ENCODE assay signal across 12 mouse cellular contexts in the genomic region with DNA sequence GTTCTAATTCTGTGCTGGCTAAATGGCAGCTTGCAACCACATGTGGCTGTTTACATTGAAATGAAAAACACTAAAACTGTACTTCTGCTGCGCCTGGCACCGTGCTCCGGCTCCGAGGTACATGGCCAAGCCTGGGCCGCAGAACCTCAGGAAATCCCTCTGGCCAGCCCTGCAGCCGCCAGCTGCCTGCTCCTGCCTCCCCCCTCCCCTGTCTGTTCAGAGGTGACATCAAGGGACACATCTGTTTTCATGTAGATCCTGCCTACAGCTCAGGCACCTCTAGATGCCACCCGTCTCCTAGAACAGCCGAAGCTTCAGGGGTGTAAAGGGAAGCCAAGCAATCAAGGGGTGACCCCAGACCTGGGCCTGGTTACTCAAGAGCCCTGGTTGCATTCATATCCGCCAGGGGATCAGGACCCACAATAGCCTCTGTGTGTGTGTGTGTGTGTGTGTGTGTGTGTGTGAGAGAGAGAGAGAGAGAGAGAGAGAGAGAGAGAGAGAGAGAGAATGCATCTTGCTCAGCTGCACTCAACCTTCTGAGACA. TPM values are rescaled to one million over a fixed set of nuclear protein-coding genes. Genes with fewer than 3 reads are reported as not detected.
DNase-seq lines count a peak whose midpoint lies in the region; ATAC-seq and TF ChIP-seq lines count a peak whose summit lies in the region.
"Had no signal": no experiment of that assay in that cellular context is flagged by ENCODE, and none has a peak within 500 bp of the region (broad histone marks: within the 10 kb centered on the region; RNA-seq: fewer than 3 reads in every experiment).

No protein-coding gene starts in this region.

- no peak overlapping the region for H3K4me3 ChIP-seq in hindbrain, embryonic 10.5 days
- H3K4me3 ChIP-seq in hindbrain, embryonic 11.5 days (ENCODE audit: low read depth, low read length) = no peak overlapping the region
- H3K4me3 ChIP-seq in bone marrow, adult 2 months (replicated peaks; ENCODE audit: control insufficient read depth, low read depth, low read length) = no peak overlapping the region
- H3K4me3 ChIP-seq in embryonic facial prominence, embryonic 14.5 days (ENCODE audit: low read depth, low read length) = no peak overlapping the region
- H3K4me3 ChIP-seq in hindbrain, embryonic 14.5 days (replicated peaks; ENCODE audit: low read length) = no peak overlapping the region
- H3K4me3 ChIP-seq: liver, embryonic 13.5 days had no signal

- no peak for TF ChIP-seq POLR2A in bone marrow, adult 2 months (IDR thresholded peaks at IDR 0.05; ENCODE audit: borderline replicate concordance, control insufficient read depth, low read depth, low read length)

- 55% methylated on average over 9 of the region's 9 CpGs for WGBS in hindbrain, embryonic 10.5 days
- WGBS in hindbrain, embryonic 11.5 days = 52% methylated on average over 9 of the region's 9 CpGs
- 12% methylated on average over 9 of the region's 9 CpGs for WGBS in bone marrow, adult 2 months
- 25% methylated on average over 9 of the region's 9 CpGs for WGBS in embryonic facial prominence, embryonic 14.5 days
- WGBS in hindbrain, embryonic 14.5 days = 49% methylated on average over 9 of the region's 9 CpGs

- no peaks in the 10 kb centered on the region for H3K9me3 ChIP-seq in hindbrain, embryonic 10.5 days
- no peaks in the 10 kb centered on the region for H3K9me3 ChIP-seq in hindbrain, embryonic 11.5 days (ENCODE audit: control insufficient read depth, low read length)
- no peaks in the 10 kb centered on the region for H3K9me3 ChIP-seq in embryonic facial prominence, embryonic 14.5 days (ENCODE audit: control insufficient read depth, low read length)
- no peaks in the 10 kb centered on the region for H3K9me3 ChIP-seq in hindbrain, embryonic 14.5 days (ENCODE audit: control insufficient read depth, low read length)
- H3K9me3 ChIP-seq: liver, embryonic 13.5 days had no signal

- peak overlapping the region; percentile 62 for H3K27ac ChIP-seq in hindbrain, embryonic 10.5 days
- H3K27ac ChIP-seq in hindbrain, embryonic 11.5 days (ENCODE audit: low read depth, low read length) = no peak overlapping the region
- peak overlapping the region; percentile 60 for H3K27ac ChIP-seq in bone marrow, adult 2 months (ENCODE audit: control insufficient read depth, insufficient read depth, low read depth, low read length, poor library complexity)
- H3K27ac ChIP-seq in embryonic facial prominence, embryonic 14.5 days (replicated peaks; ENCODE audit: low read depth, low read length) = peak overlapping the region; percentile 65
- no peak overlapping the region for H3K27ac ChIP-seq in hindbrain, embryonic 14.5 days
- H3K27ac ChIP-seq: liver, embryonic 13.5 days had no signal

- H3K4me1 ChIP-seq in hindbrain, embryonic 10.5 days (replicated peaks) = peaks cover 25% of the 10 kb centered on the region
- H3K4me1 ChIP-seq in hindbrain, embryonic 11.5 days (replicated peaks; ENCODE audit: control insufficient read depth, insufficient read depth, low read length) = no peaks in the 10 kb centered on the region
- peaks cover 2% of the 10 kb centered on the region; the same call in 1 of the 2 replicates for H3K4me1 ChIP-seq in bone marrow, adult 2 months (ENCODE audit: control insufficient read depth, insufficient read depth, low read length)
- H3K4me1 ChIP-seq in embryonic facial prominence, embryonic 14.5 days (ENCODE audit: control insufficient read depth, insufficient read depth, low read length) = peaks cover 8% of the 10 kb centered on the region
- H3K4me1 ChIP-seq in hindbrain, embryonic 14.5 days (replicated peaks; ENCODE audit: control insufficient read depth, insufficient read depth, low read length) = peaks cover 8% of the 10 kb centered on the region

- DNase-seq in hindbrain, embryonic 10.5 days (ENCODE audit: low spot score) = no peak
- DNase-seq in hindbrain, embryonic 11.5 days (ENCODE audit: low spot score) = no peak
- DNase-seq in embryonic facial prominence, embryonic 14.5 days (ENCODE audit: low spot score) = peak; percentile 48
- no peak for DNase-seq in Muller cell, postnatal 12 days (ENCODE audit: inconsistent ontology term)
- no peak for DNase-seq in natural killer cell, adult 2 months (ENCODE audit: low spot score in 2 of 2)
- no peak for DNase-seq in hindbrain, embryonic 14.5 days (ENCODE audit: low spot score)
- DNase-seq: cerebellum, adult 18-20 months; kidney, postnatal 14 days; liver, embryonic 13.5 days had no signal

- TF ChIP-seq CTCF in bone marrow, adult 2 months (IDR thresholded peaks at IDR 0.05; ENCODE audit: control insufficient read depth, insufficient read depth, low read length) = no peak

- H3K27me3 ChIP-seq in hindbrain, embryonic 10.5 days (ENCODE audit: insufficient read depth, poor library complexity, severe bottlenecking) = no peaks in the 10 kb centered on the region
- H3K27me3 ChIP-seq in hindbrain, embryonic 11.5 days (ENCODE audit: control insufficient read depth, insufficient read depth, low read length) = no peaks in the 10 kb centered on the region
- no peaks in the 10 kb centered on the region for H3K27me3 ChIP-seq in embryonic facial prominence, embryonic 14.5 days (replicated peaks; ENCODE audit: control insufficient read depth, insufficient read depth, low read length)
- no peaks in the 10 kb centered on the region for H3K27me3 ChIP-seq in hindbrain, embryonic 14.5 days (ENCODE audit: control insufficient read depth, insufficient read depth, low read length)
- H3K27me3 ChIP-seq: liver, embryonic 13.5 days had no signal

- H3K36me3 ChIP-seq in hindbrain, embryonic 10.5 days = peaks cover 4% of the 10 kb centered on the region; the same call in 1 of the 2 replicates
- H3K36me3 ChIP-seq in hindbrain, embryonic 11.5 days (ENCODE audit: control insufficient read depth, insufficient read depth, low read length) = no peaks in the 10 kb centered on the region
- no peaks in the 10 kb centered on the region for H3K36me3 ChIP-seq in embryonic facial prominence, embryonic 14.5 days (ENCODE audit: control insufficient read depth, insufficient read depth, low read length)
- no peaks in the 10 kb centered on the region for H3K36me3 ChIP-seq in hindbrain, embryonic 14.5 days (replicated peaks; ENCODE audit: control insufficient read depth, insufficient read depth)
- H3K36me3 ChIP-seq: liver, embryonic 13.5 days had no signal

- no peak overlapping the region for H3K4me2 ChIP-seq in hindbrain, embryonic 11.5 days (replicated peaks; ENCODE audit: low read depth, low read length)
- H3K4me2 ChIP-seq in embryonic facial prominence, embryonic 14.5 days (ENCODE audit: low read depth, low read length) = no peak overlapping the region
- H3K4me2 ChIP-seq in hindbrain, embryonic 14.5 days (replicated peaks) = no peak overlapping the region
- H3K4me2 ChIP-seq: liver, embryonic 13.5 days had no signal

- no peak for ATAC-seq in hindbrain, embryonic 11.5 days (ENCODE audit: low FRiP score)
- no peak for ATAC-seq in embryonic facial prominence, embryonic 14.5 days (ENCODE audit: low read depth)
- peak; percentile 53 for ATAC-seq in megakaryocyte progenitor cell, adult 5-6 weeks (replicated peaks; ENCODE audit: poor library complexity)
- ATAC-seq in hindbrain, embryonic 14.5 days (ENCODE audit: low FRiP score) = no peak

- H3K9ac ChIP-seq in hindbrain, embryonic 11.5 days (ENCODE audit: low read depth, low read length) = no peak overlapping the region
- no peak overlapping the region for H3K9ac ChIP-seq in embryonic facial prominence, embryonic 14.5 days (ENCODE audit: low read depth, low read length)
- no peak overlapping the region for H3K9ac ChIP-seq in hindbrain, embryonic 14.5 days
- H3K9ac ChIP-seq: liver, embryonic 13.5 days had no signal

RNA-seq across cellular contexts. Expression of a gene that starts 6.7 kb away (rescaled TPM):
- polyA plus RNA-seq in hindbrain, embryonic 10.5 days (2016; fragmentation: Nextera tagmentation; extraction: Ambion mirVana) = 8.6 and 10.3 TPM in 2 replicates
- polyA plus RNA-seq in hindbrain, embryonic 11.5 days (2014; fragmentation: Nextera tagmentation; extraction: Ambion mirVana) = 16.7 and 22.7 TPM in 2 replicates
- 7.1 and 8.4 TPM in 2 replicates for polyA plus RNA-seq in bone marrow, adult 2 months (2011; ENCODE audit: insufficient read depth, insufficient read length, low replicate concordance, missing spikeins)
- polyA plus RNA-seq in embryonic facial prominence, embryonic 14.5 days (2014; fragmentation: Nextera tagmentation; extraction: Ambion mirVana) = 22.8 and 24.7 TPM in 2 replicates
- 31.0 and 32.8 TPM in 2 replicates for total RNA-seq in megakaryocyte progenitor cell, adult 5-6 weeks (2015)
- 6.0 and 7.0 TPM in 2 replicates for total RNA-seq in megakaryocyte progenitor cell, adult 5-6 weeks (2017)
- 10.9 and 12.8 TPM in 2 replicates for polyA plus RNA-seq in hindbrain, embryonic 14.5 days (2014; fragmentation: Nextera tagmentation; extraction: Ambion mirVana)

RNA-seq across cellular contexts. Expression of a gene that starts 23.5 kb away (rescaled TPM):
- 115 and 125 TPM in 2 replicates for polyA plus RNA-seq in hindbrain, embryonic 10.5 days (2016; fragmentation: Nextera tagmentation; extraction: Ambion mirVana)
- 136 and 138 TPM in 2 replicates for polyA plus RNA-seq in hindbrain, embryonic 11.5 days (2014; fragmentation: Nextera tagmentation; extraction: Ambion mirVana)
- 35.3 and 57.2 TPM in 2 replicates for polyA plus RNA-seq in bone marrow, adult 2 months (2011; ENCODE audit: insufficient read depth, insufficient read length, low replicate concordance, missing spikeins)
- polyA plus RNA-seq in embryonic facial prominence, embryonic 14.5 days (2014; fragmentation: Nextera tagmentation; extraction: Ambion mirVana) = 126 and 137 TPM in 2 replicates
- 59.1 and 69.8 TPM in 2 replicates for total RNA-seq in megakaryocyte progenitor cell, adult 5-6 weeks (2015)
- 42.7 and 51.0 TPM in 2 replicates for total RNA-seq in megakaryocyte progenitor cell, adult 5-6 weeks (2017)
- polyA plus RNA-seq in hindbrain, embryonic 14.5 days (2014; fragmentation: Nextera tagmentation; extraction: Ambion mirVana) = 184 and 202 TPM in 2 replicates

RNA-seq across cellular contexts. Expression of a gene that starts 47.8 kb away (rescaled TPM):
- polyA plus RNA-seq in hindbrain, embryonic 10.5 days (2016; fragmentation: Nextera tagmentation; extraction: Ambion mirVana) = 19.3 and 25.9 TPM in 2 replicates
- 4.4 and 6.1 TPM in 2 replicates for polyA plus RNA-seq in hindbrain, embryonic 11.5 days (2014; fragmentation: Nextera tagmentation; extraction: Ambion mirVana)
- 9.5 and 13.9 TPM in 2 replicates for polyA plus RNA-seq in bone marrow, adult 2 months (2011; ENCODE audit: insufficient read depth, insufficient read length, low replicate concordance, missing spikeins)
- 3.9 and 4.4 TPM in 2 replicates for polyA plus RNA-seq in embryonic facial prominence, embryonic 14.5 days (2014; fragmentation: Nextera tagmentation; extraction: Ambion mirVana)
- 11.8 and 14.6 TPM in 2 replicates for total RNA-seq in megakaryocyte progenitor cell, adult 5-6 weeks (2015)
- 24.3 and 30.6 TPM in 2 replicates for total RNA-seq in megakaryocyte progenitor cell, adult 5-6 weeks (2017)
- 0.40 and 0.91 TPM in 2 replicates for polyA plus RNA-seq in hindbrain, embryonic 14.5 days (2014; fragmentation: Nextera tagmentation; extraction: Ambion mirVana)
- total RNA-seq: neutrophil, adult 5-6 weeks had no signal

Comparison
In these comparisons a context has a peak if more than half of its experiments do, and no peak if none do; other contexts are left out.
1. H3K27ac ChIP-seq: peak in hindbrain, embryonic 10.5 days (single experiment), bone marrow, adult 2 months (single experiment) and embryonic facial prominence, embryonic 14.5 days (single experiment); none in hindbrain, embryonic 11.5 days (single experiment) and hindbrain, embryonic 14.5 days (single experiment).